Mouse (Mus musculus): ENCODE results near the gene Olfr1381.
"Not testable (repeated sequence)": the region's sequence is repeated elsewhere in the genome, so short reads cannot be mapped to it uniquely, and the experiment has no call there.

The Olfr1381 gene

DNA sequence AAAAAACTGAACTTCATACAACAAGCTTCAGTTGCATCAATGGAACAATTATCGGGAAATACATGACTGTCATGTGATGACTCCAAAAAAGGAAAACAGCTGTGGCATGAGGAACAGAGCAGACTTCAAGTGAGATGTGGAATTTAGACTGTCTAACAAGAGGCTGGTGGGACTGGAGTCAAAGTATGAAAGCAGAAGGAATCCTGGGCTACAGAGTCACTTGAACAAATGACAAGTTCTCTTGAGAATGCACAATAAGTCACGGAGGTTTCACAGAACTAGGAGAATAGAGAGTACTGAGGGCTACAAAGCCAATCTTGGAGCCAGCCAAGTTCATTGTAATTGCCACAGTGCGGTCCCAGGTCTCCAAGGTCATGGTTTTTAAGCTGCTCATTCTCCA, at the start of gene Olfr1381:
Olfr1381 (plus strand) TSS at position 301 of the 400 bp plus-strand sequence.
- DNase-seq, result not testable (repeated sequence)

DNA sequence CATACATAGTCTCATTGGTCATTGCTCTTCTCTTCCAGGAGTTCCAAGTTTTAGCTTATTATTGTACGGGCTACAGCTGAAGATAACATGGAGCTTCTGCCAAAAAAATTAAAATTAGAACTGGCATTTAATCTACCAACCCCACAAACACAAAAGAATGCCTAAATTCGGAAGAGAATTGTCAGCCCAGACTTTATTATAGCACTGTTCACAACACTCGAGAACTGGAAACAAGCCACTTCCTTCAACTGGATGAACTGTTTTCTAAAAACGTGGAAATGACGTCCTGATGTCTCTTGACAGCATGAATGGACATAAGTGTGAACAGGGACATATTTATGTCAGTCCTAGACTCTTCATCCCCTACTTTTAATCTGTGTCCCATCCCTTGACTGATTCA, 25.2 kb upstream of the Olfr1381 start:
- DNase-seq, result no peak

DNA sequence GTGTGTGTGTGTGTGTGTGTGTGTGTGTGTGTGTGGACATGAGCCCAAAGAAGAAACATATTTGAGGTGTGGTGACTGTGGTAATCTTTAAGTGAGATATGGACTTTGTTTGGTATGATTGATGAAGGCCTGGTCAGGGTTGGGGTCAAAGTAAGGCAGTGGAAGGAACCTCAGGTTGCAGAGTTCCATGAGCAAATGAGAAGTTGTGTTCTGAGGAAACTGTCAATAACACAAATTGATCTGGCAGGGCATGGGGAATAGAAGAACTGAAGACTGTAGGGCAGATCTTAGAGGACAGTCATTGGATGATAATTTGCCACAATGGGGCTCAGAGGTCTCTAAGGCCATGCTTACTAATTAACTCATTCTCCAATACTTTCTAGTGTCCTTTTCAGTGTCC, 23.9 kb upstream of the Olfr1381 start, which contains the start of gene Olfr1383:
Olfr1383 (plus strand) TSS at position 301 of the 400 bp plus-strand sequence.
- no peak for DNase-seq

DNA sequence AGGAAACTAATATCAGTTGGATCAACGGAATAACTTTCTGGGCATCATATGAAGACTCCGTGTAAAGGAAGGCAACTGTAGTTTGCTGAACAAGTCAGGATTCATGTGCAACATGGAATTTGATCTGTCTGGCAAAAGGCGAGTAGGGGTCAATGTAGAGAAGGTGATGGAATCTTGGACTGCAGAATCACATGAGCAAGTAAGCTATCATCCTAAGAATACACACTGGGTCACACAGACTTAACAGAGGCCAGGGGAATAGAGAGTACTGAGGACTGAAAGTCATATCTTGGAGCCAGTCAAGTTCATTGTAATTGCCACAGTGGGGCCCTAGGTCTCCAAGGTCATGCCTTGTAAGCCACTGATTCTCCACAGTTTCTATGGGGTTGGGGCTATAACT, 15.3 kb upstream of the Olfr1381 start, which contains the start of gene Olfr1382:
Olfr1382 (plus strand) TSS at position 301 of the 400 bp plus-strand sequence.
- DNase-seq, result no peak

DNA sequence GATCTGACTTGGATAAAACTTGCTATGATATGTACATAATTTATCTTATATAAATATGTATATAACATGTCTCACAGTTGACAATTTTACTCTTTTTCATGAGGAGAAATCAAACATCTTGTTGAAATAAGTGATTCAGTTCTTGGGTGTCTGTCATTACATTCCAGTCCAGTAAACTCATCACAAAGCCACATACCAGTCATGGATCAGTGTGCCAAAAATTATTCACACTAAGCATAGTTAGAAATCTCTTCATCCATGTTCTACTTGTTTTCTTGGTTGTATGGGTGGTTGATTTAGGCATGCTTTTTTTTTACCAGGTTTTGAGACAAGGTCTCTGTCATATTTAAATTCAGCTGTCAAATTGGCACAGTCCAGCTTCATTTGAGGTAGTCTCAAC, 10.5 kb upstream of the Olfr1381 start:
- DNase-seq, result no peak

DNA sequence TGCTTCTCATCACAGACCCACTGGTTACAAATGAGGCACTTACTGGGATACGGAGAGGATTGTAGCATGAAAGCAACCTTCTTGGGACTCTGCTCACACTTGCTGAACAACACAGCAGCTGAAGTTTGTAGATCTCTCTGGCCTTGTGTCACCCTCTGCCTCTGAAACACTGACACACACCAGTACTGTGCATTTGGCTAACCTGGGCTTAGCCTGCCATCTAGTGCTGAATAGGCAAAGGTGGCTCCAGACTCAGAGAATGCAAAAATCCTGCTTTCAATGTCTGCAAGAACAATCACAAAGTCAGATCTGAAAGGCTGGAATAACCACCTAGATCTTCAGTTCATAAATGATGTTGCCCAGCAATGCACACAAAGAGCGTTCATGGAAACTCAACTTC, 6.6 kb upstream of the Olfr1381 start:
- DNase-seq, result not testable (repeated sequence)

DNA sequence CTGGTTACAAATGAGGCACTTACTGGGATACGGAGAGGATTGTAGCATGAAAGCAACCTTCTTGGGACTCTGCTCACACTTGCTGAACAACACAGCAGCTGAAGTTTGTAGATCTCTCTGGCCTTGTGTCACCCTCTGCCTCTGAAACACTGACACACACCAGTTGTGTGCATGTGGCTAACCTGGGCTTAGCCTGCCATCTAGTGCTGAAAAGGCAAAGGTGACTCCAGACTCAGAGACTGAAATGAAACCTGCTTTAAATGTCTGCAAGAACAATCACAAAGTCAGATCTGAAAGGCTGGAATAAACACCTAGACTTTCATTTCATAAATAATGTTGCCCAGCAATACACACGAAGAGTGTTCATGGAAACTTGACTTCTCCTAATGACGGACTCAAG, 10.8 kb downstream of the Olfr1381 start:
- not testable (repeated sequence) for DNase-seq

DNA sequence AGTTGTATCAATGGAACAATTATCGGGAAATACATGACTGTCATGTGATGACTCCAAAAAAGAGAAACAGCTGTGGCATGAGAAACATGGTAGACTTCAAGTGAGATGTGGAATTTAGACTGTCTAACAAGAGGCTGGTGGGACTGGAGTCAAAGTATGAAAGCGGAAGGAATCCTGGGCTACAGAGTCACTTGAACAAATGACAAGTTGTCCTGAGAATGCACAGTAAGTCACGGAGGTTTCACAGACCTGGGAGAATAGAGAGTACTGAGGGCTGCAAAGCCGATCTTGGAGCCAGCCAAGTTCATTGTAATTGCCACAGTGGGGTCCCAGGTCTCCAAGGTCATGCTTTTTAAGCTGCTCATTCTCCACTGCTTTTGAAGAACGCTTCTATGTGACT, 13.3 kb downstream of the Olfr1381 start, which contains the start of gene Olfr1380:
Olfr1380 (plus strand) TSS at position 301 of the 400 bp plus-strand sequence.
- not testable (repeated sequence) for DNase-seq

DNA sequence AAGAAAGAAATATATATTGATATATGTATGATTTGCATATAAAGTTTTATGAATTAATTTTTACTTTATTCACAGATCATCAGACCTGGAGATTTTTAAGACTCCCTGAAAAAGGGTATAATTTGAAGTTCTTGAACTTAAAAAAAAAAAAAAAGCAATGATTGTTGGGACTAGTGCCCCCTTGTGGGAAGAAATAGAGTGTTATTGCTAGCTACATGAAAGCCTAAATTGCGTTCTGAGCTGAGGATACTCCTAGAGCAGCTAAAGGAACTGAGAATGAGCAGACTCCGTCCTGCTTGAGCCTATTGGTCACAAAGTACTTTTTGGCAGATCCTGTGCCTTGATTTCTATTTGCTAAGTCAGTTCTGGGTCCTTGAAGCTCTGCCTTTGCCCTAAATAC, 31.8 kb downstream of the Olfr1381 start:
- DNase-seq, result not testable (repeated sequence)

DNA sequence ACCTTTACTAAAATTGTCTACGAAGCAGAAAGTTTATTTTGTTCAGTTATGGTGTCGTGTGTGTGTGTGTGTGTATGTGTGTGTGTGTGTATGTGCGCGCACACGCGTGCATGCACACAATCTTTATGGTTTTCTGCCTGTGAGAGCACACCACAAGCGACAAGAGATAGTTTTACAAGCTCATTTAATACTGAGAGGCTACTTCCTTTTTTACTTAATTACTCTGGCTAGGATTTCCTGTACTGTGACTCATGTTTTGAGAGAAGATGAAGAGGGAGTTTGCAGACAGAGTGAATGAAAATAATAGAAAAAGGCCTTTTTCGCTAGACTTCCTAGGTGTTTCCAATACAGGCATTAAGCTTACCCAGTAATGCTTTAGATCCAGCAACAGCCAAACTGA, 37.2 kb downstream of the Olfr1381 start:
- not testable (repeated sequence) for DNase-seq

DNA sequence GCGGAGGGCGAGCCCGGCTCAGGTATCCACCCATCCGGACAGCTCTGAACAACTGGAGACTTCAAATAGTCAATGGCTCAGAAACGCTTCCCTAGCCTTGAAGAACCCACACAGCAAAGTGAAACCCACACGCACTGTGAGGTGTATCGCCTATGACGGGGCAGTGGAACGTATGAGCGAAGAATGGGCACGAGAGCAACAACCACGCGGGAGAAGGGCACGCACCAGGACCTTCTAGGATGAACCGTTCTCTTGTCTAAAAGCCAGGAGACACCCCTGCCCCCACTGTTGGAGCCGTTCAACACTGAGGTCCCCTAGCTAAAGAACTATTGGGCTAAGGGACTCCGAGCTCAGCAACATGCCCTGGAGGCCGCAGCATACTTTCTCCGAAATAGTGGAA, 47.0 kb downstream of the Olfr1381 start:
- DNase-seq, result no peak

DNA sequence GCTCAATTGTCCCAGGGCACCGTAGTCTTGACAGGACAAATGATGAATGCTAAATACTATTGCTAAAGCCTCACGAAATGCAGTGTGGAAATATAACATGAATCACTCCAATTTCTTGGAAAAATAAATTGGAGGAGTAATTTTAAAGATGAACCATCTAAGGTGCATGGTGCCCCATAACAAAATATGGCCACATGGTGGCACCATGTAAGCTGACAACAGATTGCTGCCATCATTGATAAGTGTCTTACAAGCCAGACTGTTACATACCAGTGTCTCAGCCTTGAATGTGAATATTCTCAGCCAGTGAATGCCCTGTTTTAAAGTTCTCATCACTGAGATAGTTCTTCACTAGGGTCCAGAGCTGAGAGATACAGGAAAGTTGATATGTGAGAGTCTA, 53.9 kb downstream of the Olfr1381 start:
- not testable (repeated sequence) for DNase-seq
